Mouse (Mus musculus): Measurements from ENCODE around the gene Rps10.
"Not testable (repeated sequence)": the region's sequence is repeated elsewhere in the genome, so short reads cannot be mapped to it uniquely, and the experiment has no call there.

DNA sequence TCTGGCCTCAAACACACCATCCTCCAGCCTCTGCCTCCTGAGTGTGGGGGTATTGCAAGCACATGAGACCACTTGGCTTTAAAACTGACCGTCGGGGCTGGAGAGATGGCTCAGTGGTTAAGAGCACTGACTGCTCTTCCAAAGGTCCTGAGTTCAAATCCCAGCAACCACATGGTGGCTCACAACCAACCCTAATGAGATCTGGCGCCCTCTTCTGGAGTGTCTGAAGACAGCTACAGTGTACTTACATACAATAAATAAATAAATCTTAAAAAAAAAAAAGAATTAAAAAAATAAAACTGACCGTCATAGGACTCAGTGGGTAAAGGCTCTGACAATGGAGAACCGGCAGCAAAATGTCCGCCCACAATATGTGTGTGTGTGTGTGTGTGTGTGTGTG, 3.4 kb upstream of the Rps10 start:
- peak in 1 of 2 experiments; percentile 8; a peak in 1 of 4 replicates for TF ChIP-seq CTCF (conservative IDR thresholded peaks at IDR 0.05 in 1 of 2, IDR thresholded peaks at IDR 0.05 in 1 of 2; ENCODE audit: low read depth in 2 of 2, low read length in 2 of 2)
- not testable (repeated sequence) for TF ChIP-seq RAD21 (IDR thresholded peaks at IDR 0.05; ENCODE audit: low read depth, low read length); USF2 (conservative IDR thresholded peaks at IDR 0.05; ENCODE audit: low read depth, low read length); POLR2A (IDR thresholded peaks at IDR 0.05; ENCODE audit: low read depth, low read length); E2F4 (IDR thresholded peaks at IDR 0.05; ENCODE audit: insufficient replicate concordance, low read depth, low read length); EP300 (IDR thresholded peaks at IDR 0.05; ENCODE audit: low read length); ZC3H11A (IDR thresholded peaks at IDR 0.05; ENCODE audit: low read depth, low read length)
